Mouse (Mus musculus) mature B cell (primary cell): ENCODE results near the gene Fcmr.

Source experiments
- in situ Hi-C: fragments of 300-500 bp; cut with MboI; formaldehyde crosslinking; loops from 2 replicates; pipeline ENCODE4 v1.14.3; 2019

The Fcmr gene

GRCm38 (mm10) chr1:130865541-130866221 is at the start of gene Fcmr:
Gene Fcmr, plus strand, starts transcription at chr1:130865669.
- in situ Hi-C loops, result no loop called here

DNA sequence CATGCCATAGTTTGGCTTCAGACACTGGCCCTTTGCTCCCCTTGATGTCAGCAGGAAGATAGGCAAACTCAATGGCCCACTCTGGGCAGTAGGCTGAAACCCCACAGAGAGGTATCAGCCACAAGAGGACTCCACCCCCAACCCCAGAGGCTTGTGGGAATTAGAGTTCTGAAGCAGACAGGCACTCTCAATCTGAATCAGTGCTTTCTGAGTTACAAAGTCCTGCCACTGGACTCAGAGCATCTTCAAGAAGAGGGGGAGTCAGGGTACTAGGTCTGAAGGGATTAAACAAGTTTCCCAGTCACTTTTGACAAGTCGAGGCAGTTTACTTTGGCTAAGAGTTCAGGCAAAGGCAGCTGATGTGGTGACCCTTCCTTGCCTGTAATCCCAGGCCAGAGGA is 45.7 kb upstream of the Fcmr start:
- in situ Hi-C loops, result no loop called here

GRCm38 (mm10) chr1:130820316-130821148 is 44.9 kb upstream of the Fcmr start:
- in situ Hi-C loops, result no loop called here

DNA sequence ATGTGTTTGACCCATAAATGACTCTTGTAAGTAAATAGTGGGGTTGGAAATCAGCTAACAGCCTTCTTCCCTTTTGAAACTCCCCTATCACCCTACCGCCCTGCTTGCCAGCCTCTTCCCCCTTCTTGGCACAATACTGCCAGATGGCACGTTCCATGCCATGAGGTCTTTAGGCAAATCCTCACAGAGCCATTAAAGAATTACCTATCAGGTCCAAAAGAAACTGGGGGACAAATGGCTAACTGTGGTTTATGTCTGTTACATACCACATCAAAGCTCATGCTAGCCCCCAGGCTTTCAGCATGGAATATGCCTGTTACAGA is 44.4 kb upstream of the Fcmr start:
- in situ Hi-C loops, result no loop called here

- in situ Hi-C loops, result no loop called here
These were observed 43.4 kb upstream of the Fcmr start for GRCm38 (mm10) chr1:130821911-130822625.

GRCm38 (mm10) chr1:130826448-130826847 is 39.0 kb upstream of the Fcmr start, which contains the start of gene Pigr:
Gene Pigr, plus strand, starts transcription at chr1:130826684.
- in situ Hi-C loops, result no loop called here

DNA sequence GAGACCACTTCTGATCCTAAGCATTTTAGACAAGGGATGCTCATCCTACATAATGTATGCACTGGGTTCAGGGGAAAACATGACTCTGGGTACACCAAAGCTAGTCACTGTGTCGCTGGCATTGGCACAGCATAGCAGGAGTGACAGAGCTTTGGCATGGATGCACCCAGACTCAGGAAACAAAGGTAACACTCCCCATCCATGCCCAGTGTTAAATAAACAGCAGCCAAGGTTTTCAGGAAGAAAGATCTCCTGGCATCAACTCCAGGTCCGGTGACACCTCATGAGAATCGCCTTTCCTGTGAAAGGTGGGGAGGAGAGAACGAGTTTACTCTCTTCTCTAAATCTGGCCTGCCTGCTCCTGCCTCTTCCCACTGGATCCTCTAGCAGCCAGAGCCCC is 36.8 kb upstream of the Fcmr start:
- in situ Hi-C loops, result no loop called here

DNA sequence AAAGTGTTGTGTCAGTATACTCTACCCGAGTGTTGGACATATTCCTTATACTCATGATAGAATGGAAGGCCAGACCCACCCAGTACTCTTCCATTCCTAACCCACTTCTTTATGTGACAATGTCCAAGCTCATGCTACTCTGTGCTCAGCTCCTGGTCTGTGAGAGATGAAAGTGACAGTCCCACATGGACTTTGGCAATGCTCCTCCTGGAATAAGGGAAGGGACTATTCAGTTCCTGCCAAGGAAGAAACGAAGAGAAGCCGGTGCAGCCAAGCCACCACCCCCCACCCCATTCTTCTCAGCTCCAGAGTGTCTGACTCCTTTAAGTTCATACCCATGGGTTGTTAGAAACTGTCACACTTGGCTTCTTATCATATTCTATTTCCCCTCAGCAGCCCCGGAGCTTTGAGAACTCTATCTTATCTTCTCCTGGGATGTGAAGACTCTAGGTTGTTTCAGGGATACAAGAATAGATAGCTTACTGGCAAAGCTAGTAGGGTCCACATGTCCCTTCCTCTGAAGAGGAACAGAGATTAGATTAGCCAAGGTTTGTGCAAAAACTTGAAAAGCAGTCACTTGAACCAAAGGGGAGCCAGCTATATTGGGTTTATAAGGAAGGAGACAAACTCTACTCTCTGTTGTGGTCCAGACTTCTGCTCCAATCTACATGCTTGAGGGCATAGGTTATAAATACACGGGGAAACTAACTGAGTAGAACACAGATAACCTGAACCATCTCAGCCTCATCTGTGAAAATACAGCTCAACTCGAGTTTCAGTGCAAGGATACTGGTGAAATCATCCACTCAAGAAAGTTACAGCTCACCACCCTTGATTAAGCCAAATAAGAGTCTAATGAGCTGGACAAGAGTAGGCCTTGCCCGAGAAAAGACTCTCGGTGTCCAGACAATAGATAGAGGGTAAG is 35.3 kb upstream of the Fcmr start:
- in situ Hi-C loops, result no loop called here

GRCm38 (mm10) chr1:130832230-130833149 is 33.0 kb upstream of the Fcmr start:
- in situ Hi-C loops, result no loop called here

GRCm38 (mm10) chr1:130835161-130835936 is 30.1 kb upstream of the Fcmr start:
- in situ Hi-C loops, result loop anchor here (5.0 kb wide), 1 partner anchor 37 kb away; no protein-coding TSS in a partner anchor

DNA sequence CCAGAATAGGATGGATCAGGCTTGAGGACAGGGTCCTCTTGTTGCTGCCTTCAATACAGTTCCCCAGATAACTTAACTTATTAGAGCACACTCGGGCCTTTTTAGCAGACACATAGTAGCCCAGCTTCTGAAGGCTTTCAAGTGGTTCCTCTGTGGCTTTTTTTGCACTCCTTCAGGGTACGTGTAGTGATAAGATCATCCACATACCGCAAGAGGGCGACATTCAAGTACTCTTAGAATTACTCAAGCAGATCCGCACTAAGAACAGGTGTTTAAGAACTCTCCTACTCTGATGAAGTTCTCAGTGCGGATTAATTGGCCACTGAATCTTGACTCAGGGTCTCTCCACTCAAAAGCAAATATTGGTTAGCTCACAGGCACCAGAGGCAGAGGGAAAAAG is 27.2 kb upstream of the Fcmr start:
- in situ Hi-C loops, result loop anchor here (5.0 kb wide), 1 partner anchor 34 kb away; no protein-coding TSS in a partner anchor

DNA sequence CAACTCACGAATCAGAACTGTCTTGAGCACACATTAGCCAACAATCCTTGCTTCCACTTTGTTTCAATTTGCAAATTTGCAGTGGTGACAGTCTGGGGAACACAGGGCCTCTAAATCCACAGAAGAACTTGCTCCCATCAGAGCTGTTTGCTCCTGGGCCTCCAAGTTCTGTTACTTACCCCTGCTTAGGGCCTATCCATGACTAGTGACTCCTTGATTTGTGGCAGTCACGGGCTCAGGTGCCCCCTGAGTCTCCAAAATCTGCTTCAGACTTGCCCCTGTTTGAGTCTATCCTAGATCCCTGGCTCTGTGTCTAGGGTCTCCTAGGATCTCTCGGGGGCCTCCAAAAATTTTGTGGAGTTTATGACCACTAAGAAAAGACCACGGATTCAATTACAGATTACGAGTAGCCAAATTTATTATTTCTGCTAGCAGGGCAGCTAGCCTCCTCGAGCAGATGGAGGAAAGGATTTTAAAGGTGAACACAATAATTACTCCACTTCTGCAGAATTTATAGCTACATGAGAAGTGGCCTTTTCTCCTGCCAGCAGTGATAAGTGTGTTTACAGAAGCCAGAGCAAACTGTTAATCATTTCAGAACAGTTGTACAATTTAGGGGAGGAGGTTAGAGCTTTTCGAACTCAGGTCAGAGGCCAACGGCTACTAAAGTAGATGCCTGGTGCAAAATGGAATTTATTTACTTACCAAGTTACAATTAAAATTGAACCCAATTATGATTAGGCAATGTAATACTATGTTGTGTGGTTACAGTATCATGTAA is 24.7 kb upstream of the Fcmr start:
- in situ Hi-C loops, result no loop called here

DNA sequence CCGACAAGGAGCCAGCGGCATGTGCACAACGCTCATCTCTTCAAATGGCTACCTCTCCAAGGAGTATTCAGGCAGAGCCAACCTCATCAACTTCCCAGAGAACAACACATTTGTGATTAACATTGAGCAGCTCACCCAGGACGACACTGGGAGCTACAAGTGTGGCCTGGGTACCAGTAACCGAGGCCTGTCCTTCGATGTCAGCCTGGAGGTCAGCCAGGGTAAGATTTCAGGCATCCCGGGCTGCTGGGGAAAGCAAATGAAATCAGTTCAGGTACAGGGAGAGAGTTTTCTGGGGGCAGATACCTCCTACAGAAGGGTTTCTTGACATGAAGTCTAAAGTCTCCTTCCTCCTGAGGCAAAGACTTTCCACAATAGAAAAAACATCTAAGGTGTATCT is 23.8 kb upstream of the Fcmr start:
- in situ Hi-C loops, result no loop called here

DNA sequence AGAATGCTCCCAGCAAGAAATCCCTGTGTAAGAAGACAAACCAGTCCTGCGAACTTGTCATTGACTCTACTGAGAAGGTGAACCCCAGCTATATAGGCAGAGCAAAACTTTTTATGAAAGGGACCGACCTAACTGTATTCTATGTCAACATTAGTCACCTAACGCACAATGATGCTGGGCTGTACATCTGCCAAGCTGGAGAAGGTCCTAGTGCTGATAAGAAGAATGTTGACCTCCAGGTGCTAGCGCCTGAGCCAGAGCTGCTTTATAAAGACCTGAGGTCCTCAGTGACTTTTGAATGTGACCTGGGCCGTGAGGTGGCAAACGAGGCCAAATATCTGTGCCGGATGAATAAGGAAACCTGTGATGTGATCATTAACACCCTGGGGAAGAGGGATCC is 21.0 kb upstream of the Fcmr start:
- in situ Hi-C loops, result no loop called here

DNA sequence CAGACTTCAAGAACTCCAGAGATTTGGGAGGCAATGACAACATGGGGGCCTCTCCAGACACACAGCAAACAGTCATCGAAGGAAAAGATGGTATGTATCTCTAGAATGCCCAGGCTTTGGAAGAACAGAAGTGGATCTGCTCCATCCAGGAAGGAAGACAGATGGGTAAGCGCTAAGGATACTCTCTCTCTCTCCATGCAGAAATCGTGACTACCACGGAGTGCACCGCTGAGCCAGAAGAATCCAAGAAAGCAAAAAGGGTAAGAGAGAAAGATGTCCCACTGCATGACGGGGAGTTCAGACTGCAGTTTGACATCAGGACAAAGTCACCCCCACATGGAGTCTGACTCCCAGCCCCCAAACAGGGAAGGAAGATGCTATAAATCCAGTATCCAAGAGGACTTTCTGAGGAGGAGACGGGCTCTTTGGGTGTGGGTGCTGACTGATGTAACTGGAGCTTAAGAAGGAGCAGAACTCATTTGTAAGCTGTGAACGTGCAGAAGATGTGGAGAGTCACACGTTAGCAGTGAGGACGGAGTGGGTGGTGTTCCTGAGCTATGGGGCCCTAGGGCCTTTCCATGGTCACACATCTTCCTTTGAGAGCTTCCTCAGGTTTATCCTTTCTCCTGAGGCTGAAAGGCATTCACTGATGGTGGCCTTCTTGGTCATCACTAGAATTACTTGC is 15.8 kb upstream of the Fcmr start:
- in situ Hi-C loops, result no loop called here

- in situ Hi-C loops, result no loop called here
These were observed 15.1 kb upstream of the Fcmr start for GRCm38 (mm10) chr1:130850405-130850804.

- in situ Hi-C loops, result no loop called here
These were observed 10.7 kb upstream of the Fcmr start for GRCm38 (mm10) chr1:130854819-130855218.

DNA sequence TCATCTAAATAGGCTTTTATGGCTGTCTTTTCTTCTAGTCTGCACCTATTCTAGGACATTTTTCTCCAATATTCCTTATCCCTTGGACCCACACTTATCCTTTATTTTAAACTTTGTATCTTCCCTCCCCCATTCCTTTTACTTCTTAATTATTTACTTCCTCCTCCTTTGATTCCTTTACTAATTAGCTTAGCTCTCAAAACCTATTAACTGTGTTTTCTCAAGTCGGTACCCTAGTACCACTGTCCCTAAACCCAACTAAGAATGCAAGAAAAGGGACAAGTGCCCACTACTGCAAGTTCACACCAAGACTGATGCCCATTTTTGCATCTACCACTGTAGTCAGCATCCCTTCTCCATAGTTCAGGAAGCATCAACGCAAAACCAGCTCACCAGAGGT is 9.7 kb upstream of the Fcmr start:
- in situ Hi-C loops, result no loop called here
